Mouse (Mus musculus): ENCODE data around the gene A730061H03Rik. TPM values are rescaled to one million over a fixed set of nuclear protein-coding genes. Genes with fewer than 3 reads are reported as not detected.

The A730061H03Rik gene
- total RNA-seq (2021), result 1 to 10 TPM in 1 of 2 experiments, under 1 TPM in 1; 0.98 to 1.1 TPM
- long read RNA-seq, experiment 1, result 0 reads
- long read RNA-seq, experiment 2, partial matches to known transcripts, result 0 of 2 reads
- long read RNA-seq, experiment 2, other reads (novel, unspliced or antisense), result 0 of 2 reads

DNA sequence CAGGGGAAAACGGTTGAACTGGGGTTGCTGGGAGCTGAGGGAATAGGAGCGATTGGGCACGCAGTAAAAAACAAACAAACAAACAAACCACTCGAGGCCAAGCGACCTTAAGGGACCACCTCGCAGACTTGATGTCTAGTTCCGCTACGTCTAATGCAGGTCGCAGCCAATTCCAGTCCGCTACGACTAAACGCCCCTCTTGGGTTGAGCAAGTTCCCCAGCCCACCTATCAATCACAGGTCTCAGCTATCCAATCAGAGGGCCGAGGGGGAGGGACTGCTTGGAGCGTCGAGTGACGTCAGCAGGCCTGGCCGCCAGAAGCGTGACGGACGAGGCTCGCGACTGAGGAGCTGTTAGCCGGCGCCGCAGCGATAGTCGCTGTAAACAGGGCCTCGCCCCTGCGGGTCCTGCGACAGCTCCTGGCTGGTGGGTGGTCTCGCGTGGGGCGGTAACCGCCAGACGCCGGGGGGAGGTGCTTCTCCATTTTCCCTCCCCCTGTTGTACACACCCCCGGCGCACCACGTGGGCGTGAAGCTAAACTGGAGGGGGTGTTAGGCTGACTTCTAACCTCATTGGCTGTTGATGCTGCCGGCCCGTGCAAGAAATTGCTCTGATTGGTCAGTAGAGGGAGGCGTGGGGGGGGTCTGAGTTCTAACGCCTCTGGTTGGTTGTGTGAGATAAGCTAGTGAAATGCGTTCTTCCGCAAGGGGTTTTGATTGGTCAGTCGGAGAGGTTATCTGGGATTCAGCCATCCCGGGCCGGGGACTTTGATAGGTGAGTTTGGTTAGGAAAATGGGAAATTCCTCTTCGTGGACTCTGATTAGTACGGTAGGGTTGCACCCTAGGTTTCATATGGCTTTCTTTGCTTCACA, at the start of gene A730061H03Rik:
Gene A730061H03Rik (minus strand): TSS at position 205 of the 872 bp plus-strand sequence.
- DNase-seq (ENCODE audit: low spot score in 2 of 2), result peak; percentile 98 to 99

DNA sequence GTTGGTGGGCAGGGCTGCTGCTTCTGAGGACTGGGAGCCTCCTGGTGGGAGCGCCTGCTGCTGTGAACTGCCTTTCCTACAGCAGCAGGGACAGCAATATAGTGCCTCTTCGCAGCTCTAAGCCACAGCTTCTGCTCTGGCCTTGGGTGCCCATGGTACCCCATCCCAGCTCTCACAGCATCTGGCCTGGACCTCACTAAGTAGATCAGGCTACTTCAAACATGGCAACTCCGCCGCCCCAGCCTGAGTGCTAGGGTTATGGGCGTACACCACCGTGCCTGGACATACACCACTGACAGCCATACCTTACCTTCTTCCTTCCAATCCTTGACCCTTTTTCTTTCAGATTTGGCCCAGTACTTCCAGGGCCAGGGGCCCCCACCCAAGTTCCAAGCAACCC, 48.1 kb upstream of the A730061H03Rik start:
- no peak for DNase-seq (ENCODE audit: low spot score in 2 of 2)

DNA sequence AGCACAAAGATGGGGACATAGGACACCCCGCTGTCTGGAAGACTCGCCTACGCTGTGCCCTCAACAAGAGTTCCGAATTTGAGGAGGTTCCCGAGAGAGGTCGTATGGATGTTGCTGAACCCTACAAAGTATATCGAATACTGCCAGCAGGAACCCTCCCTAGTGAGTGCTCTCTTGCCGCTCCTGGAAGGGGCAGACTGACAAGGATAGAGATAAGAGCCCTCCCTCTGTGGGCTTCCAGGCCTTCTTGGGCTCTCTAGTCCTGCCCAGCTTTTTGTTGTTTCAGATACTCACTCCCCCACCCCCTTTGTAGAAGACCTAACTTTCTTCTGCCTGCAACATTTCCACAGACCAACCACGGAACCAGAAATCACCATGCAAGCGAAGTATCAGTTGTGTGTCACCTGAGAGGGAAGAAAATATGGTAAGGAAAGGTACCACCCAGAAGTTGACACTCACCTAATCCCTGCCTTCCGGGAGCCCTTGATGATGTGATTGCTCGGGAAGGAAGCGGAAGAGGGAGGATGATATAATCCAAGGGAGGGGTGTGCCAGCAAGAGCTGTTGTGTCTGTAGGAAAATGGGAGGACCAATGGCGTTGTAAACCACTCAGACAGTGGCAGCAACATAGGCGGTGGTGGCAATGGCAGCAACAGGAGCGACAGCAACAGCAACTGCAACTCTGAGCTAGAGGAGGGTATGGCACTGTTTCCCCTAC, 45.7 kb upstream of the A730061H03Rik start:
- no peak for DNase-seq (ENCODE audit: low spot score in 2 of 2)

DNA sequence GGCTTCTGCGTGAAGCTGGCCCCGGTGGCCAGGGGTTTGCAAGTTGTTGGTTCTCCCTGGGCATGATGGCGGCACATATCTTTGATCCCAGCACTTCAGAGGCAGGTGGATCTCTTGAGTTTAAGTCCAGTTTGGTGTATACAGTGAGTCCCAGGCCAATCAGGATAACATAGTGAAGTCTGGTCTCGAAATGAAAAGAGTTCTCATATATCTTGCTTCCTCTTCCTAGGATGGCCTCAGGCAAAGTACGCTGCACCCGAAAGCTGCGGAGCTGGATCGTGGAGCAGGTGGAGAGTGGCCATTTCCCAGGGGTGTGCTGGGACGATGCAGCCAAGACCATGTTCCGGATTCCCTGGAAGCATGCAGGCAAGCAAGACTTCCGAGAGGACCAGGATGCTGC, 44.6 kb upstream of the A730061H03Rik start:
- no peak for DNase-seq (ENCODE audit: low spot score in 2 of 2)

DNA sequence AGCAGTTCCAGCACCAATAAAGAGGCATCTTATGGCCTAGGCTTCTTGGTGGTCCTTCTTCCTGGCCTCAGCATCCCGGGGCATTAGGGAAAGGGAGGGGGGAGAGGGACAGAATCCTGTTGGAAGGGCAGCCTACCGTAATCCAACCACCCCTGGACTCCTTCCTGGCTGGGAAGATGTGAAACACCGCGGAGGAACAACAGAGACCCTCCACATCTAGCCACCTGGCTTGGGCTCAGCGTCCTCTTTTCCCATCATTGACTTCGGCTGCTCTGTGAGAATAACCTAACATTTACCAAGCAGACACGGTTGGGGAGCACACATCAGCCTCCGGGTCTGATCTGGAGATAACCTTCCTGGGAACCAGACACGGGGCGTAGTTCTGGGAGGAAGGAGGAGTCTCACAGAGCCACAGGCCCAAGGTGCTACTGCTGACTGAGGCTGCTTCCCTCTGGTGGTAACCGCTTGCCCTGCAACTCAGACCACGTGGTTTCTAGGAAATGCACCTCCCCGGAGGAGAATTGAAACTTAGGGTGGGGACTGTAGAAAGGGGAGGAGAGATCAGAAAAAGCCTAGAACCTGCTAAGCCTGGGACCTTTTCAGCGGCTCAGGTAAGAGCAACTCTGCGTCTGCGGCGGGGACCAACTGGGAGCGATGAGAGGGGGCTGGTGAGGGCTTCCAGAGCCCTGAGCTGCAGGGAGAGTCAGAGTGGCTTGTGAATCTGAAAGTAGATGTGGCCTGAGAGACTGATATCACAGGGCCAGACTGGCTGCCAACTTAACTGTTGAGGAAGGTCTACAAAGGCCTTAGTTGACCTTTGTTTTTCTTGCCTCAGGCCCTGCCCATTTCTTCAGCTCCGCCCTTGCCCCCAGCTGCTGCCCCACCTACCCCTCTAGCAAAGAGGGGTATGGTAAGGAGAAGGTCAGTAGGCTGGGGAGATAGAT, 43.7 kb upstream of the A730061H03Rik start:
- peak; percentile 84 to 88 for DNase-seq (ENCODE audit: low spot score in 2 of 2)

DNA sequence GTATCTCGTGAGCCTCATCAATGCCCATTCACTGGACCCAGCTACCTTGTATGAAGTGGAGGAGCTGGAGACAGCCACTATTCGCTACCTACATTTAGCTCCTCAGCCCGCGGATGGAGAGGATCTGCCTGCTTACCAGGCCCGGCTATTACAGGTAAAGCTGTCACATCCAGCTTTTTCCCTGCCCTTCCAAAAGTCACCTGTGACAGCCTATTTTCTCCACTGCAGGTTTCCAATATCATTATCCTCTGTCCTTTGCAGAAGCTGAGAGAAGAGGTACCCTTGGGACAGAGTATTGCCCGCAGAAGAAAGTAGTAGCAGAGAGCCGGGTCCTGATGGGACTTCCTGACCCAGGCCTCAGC, 43.0 kb upstream of the A730061H03Rik start, which contains the start of gene Irf9:
Gene Irf9 (plus strand): TSS at position 301 of the 362 bp plus-strand sequence.
- no peak for DNase-seq (ENCODE audit: low spot score in 2 of 2)

DNA sequence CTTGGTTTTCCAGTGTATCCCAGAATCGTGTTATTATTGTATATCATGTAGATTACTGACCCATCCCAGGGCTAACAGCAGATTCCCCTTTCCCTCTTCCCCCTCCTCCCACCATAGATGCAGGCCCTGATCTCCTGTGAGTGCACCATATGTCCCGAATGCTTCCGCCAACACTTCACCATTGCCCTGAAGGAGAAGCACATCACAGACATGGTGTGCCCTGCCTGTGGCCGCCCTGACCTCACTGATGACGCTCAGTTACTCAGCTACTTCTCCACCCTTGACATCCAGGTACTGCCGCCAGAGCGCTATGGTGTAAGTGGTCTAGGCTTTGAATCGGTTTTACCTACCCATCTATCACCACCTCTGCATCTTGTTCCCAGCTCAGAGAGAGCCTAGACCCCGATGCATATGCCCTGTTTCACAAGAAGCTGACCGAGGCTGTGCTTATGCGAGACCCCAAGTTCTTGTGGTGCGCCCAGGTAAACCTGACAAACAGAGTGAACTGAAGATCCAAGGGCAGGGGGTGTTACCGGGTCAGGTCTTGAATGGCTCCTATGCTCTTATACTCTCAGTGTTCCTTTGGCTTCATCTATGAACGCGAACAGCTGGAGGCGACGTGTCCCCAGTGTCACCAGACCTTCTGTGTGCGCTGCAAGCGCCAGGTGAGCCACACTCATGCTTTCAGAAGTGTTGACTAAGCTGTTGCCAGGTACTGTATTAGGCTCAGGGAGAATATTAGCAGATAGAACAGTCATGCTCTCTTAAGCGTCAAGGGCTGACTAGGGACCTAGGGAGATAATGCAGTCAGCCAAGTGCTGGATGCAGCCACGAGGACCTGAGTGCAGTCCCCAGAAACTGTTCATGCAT, 38.5 kb upstream of the A730061H03Rik start:
- DNase-seq (ENCODE audit: low spot score in 2 of 2), result no peak

DNA sequence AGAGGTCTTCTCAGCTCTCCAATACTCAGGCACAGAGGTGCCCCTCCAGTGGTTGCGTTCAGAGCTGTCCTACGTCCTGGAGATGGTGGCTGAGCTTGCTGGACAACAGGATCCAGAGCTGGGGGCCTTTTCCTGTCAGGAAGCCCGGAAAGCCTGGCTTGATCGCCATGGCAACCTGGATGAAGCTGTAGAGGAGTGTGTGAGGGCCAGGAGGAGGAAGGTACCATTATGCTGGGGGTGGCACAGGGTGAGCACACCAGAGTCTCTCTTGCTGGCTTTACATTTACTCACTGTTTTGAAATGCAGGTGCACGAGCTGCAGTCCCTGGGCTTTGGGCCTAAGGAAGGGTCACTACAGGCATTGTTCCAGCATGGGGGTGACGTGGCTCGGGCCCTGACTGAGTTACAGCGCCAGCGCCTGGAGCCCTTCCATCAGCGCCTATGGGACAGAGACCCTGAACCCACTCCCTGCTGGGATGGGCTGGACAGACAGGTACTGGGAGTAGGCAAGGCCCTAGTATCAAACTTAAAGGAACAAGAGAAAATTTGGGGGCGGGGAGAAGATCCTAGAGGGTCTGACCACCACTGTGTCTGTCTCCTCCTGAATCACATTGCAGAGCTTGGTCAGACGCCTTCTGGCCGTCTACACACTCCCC, 36.0 kb upstream of the A730061H03Rik start:
- DNase-seq (ENCODE audit: low spot score in 2 of 2), result peak in 1 of 2 experiments; percentile 34

DNA sequence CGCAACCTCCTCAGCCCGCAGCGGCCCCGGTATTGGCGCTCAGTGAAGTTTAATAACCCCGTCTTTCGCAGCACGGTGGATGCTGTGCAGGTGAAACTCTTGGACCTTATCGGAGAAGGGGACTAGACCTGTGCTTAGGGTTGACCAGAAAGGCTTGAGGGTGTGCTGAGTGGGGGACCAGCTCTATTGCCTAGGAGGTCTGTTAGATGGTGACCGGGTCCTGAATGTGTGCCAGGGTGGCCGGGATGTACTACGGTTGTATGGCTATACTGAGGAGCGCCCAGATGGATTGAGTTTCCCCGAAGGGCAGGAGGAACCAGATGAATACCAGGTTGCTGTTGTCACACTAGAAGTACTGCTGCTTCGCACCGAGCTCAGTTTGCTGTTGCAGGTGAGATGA, 32.0 kb upstream of the A730061H03Rik start:
- DNase-seq (ENCODE audit: low spot score in 2 of 2), result no peak

DNA sequence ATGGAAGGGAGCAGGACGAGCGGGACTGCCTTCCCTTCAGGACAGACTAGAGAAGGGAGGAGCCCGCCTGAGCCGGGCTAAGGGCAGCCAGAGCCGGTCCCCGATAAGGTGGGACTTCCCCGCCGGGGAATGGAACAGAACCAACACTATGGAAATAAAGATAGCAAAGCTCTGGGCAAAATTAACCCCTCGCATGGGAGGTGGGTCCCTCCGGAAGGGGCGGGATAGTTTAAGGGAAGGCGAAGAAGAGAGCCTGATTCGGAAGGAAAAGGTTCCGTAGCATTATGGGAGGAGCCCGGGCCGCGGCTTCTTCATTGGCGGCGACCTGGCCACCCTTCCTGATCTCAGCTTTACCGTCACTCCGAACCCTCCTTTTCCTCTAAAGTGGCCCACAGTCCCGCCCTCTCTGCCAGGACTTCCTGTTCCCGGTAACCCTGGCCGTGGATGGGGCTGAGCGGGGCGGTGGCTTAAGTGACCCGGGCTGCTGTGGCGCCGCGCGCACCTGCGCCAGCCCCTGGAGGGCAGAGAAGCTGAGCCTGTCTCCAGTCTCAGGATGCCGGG, 31.2 kb upstream of the A730061H03Rik start, which contains the start of gene Rnf31:
Gene Rnf31 (plus strand): TSS at position 378 of the 561 bp plus-strand sequence.
- DNase-seq (ENCODE audit: low spot score in 2 of 2), result peak; percentile 87 to 96

DNA sequence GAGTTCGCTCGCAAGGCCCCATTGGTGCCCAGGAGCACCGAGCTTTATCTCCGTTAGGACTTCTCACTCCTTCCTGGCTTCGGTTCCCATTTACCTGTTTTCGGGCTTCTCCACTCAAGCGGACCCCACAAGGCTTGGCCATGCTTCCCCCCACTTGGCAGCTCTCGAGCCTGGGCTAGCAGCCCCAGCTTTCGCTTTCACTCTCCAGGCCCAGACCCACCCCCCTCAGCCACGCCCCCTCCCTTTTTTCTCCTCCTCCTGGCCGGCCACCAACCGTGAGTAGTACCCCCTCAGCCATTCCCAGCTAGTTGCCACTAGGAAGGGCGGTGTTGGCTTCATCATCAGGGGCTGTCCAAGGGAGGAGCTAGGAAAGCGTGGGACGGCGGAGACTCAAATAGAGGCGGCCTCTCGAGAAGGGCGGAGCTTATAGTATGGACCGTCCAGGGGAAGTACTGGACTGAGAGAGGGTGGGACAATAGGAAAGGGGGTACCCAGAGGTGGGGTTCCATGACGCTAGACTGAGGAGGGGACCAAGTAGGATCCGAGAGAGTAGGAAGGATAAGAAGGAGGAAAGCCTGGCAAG, 30.6 kb upstream of the A730061H03Rik start, which contains the start of gene Psme2:
Gene Psme2 (minus strand): TSS at position 366 of the 583 bp plus-strand sequence.
- peak; percentile 87 to 96 for DNase-seq (ENCODE audit: low spot score in 2 of 2)

DNA sequence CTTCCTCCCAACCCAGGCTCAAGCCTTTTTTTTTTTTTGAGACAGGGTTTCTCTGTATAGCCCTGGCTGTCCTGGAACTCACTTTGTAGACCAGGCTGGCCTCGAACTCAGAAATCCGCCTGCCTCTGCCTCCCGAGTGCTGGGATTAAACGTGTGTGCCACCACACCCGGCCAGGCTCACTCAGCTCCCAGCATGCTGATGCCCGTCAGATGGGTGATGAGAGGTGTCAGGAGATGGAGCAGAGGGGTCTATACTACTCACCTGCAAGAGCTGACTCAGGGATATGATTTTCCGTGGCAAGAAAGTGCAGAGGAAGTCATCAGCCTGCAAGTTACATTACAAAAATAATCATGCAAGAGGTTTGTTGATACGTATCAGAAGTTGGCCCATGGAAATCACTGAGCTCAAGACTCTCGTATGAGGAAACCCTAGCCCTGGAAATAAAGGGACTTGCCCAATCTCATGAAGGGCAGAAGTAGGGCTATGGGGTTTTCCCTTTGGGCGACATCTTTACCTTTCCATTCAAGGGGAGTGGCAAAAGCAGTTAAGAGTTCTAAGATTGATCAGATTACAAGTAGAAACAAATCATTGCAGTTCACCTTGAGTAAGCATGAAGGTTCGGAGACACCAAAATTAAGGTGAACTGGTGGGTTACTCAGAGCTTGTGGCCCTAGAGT, 29.7 kb upstream of the A730061H03Rik start:
- DNase-seq (ENCODE audit: low spot score in 2 of 2), result no peak

DNA sequence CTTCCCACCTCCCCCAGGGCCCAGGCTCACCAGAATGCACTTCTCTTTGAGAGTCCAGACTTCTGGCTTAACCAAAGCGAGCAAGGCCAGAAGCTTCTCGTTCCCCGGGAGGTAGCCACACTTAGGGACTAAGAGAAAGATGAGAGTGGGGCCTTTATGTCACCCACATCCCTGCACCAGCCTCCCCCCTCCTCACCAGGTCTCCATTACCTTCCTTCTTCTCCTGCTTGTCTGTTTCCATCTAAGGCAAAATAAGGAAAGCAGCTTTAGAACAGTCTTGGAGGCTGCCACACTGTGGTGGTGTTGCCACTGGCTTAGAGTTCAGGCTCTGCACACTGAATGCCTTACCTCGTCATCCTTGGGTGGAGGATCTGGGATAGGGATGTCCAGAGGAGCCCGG, 29.1 kb upstream of the A730061H03Rik start:
- DNase-seq (ENCODE audit: low spot score in 2 of 2), result no peak

DNA sequence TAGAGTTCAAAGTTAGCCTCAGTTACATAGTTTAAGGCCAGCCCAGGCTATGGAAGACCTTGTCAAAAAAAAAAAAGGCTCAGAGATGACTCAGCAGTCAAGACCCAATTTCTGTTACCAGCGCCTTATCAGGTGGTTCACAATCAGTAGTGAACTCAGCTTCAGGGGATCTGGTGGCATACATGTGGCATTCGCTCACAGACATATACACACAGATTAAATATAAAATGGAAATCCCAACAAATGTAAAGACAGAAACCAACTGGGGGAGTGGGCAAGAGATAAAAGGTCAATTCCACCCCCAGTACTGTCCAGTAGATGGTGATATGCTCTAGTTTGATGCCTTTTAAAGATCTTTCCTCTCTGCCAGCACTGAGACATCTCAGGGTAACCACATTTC, 25.9 kb upstream of the A730061H03Rik start:
- DNase-seq (ENCODE audit: low spot score in 2 of 2), result no peak

DNA sequence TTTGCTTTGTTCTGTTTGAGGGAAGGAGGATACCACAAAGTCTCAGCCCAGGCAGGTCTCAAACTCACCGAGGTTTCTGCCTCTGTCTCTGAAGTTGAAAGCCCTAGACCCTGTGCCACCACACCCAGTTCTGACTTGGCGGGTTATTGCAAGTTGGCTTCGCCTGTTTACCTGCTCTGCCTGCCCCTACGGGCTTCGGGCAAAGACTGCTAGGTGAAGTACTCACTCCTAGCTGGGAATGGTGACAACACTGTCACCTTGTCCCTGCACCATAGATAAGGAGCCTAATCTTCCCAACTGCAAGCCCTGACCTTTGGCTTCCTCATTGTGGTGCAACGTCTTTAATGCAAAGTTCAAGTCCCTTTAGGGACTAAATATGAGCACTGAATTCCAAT, 25.4 kb upstream of the A730061H03Rik start:
- DNase-seq (ENCODE audit: low spot score in 2 of 2), result no peak

DNA sequence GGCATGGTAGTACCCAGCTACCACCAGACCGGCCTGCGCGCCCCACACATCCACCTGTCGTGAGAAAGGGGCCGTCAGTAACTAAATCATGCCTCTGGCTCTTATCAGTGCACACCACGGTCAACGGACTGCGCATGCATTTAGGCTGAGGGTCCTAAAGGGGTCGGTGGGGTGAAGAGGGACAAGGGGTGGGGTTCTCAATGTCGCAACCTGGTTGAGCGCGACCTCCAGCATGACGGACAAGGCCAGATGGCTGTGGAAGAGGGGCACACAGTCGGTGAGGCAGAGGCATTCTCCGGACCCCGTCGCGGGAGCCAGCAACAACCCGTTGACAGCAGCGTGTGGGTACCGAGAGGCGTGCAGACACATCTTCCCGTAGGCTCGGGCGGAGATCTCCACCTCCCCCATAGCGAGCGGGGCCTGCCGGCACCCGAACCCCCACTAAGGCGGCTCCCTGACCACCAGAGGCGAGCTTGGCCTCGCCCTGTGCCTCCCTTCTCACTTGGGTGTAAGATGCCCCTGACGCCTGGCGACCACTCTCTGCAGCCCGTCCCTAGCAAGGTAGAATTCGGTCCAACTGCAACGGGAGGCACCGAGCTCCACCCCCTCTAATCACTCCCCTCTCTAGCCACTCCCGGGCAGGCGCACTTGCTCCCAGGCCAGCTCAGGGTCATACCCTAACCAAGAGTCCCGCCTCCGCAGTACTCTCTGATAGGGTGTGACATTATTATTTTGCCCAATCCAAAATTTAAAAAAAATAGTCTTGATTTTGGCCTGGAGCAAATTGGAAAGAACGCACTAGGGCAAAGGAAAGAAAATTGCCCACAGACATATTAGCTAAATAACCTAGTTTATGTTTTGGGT, 24.7 kb upstream of the A730061H03Rik start, which contains the start of gene Emc9:
Gene Emc9 (minus strand): TSS at position 601 of the 864 bp plus-strand sequence.
- DNase-seq (ENCODE audit: low spot score in 2 of 2), result peak; percentile 47 to 51

DNA sequence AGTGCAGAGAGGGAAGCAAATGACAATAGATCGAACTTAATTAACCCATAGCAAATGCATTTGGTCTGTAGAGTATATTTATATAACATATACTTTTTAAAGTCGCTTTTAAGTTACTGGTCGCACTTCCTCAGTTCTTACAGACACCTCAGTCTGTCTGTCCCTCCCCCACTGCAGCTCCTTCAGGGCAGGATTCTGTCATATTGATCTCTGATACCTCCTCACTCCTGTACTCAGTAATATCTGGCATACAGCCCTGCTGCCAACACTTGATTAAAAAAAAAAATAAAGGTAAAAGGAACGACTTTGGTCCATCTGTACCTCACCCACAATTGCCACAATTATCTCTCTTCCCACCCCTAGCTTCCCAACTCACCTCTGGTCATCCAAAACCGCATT, 24.1 kb upstream of the A730061H03Rik start:
- DNase-seq (ENCODE audit: low spot score in 2 of 2), result no peak
